Mouse (Mus musculus): Measurements from ENCODE around the gene Nodal.

The Nodal gene

DNA sequence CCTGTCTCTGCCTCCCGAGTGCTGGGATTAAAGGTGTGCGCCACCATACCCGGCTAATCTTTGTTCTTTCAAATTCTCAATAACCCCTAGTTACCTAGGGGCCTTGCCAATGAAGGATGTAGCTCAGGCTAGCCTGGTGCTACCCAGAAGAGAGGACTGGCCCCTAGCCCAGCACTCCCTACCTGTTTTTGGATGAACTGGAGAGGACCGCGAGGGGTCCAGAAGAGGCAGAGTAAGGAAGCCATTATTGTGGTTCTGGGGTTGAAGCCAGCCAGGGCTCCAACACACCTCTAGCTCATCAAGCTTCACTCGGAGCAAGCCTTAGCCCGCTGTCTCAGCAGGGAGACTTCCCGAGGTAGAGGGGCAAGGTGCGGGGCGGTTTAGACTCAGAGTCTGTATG is at the start of gene Nodal:
Gene Nodal (plus strand): TSS at position 301 of the 400 bp plus-strand sequence.
- DNase-seq (ENCODE audit: low read depth, low spot score) = no peak

- no peak for DNase-seq (ENCODE audit: low read depth, low spot score)
Observed at GRCm38 (mm10) chr10:61369755-61370154, 48.0 kb upstream of the Nodal start.

GRCm38 (mm10) chr10:61370273-61370979 is 47.3 kb upstream of the Nodal start:
- no peak for DNase-seq (ENCODE audit: low read depth, low spot score)

- no peak for DNase-seq (ENCODE audit: low read depth, low spot score)
Observed at GRCm38 (mm10) chr10:61371884-61372584, 45.7 kb upstream of the Nodal start.

DNA sequence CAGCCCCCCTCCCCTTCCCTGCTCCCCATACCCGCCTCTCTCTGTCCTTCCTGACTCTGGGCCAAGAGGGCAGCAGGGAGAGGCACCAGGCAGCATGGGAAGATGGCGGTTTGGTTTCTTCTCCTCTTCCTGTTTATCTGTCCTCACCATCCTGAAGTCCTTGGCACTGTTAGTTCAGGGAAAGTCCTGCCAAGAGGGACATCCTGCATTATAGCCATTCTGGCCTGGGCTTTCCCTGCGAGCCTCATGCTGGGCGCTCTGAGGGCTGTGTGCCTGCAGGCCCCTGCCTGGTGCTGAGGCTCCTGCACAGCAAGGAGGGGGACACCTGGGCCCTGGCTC is 45.2 kb upstream of the Nodal start:
- peak; percentile 81 for DNase-seq (ENCODE audit: low read depth, low spot score)

DNA sequence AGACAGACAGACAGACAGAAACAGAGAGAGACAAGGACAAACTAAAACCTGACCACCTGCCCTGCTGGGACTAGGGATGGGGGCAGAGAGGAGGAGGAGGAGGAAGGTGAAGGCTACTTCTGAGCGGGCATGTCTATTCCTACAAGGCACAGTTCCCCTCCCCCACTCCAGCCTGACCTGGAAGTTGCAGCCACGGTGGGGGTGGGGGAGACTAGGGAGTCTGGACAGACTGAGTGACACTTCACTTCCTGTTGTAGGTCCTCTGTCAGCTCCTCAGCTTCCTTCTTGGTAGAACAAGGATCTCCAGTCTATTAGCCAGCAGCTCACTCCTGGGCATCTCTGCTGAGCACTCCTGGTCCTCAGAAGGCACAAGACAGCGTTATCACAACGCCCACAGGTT is 43.7 kb upstream of the Nodal start:
- DNase-seq (ENCODE audit: low read depth, low spot score) = peak; percentile 48

- peak; percentile 18 for DNase-seq (ENCODE audit: low read depth, low spot score)
Observed at GRCm38 (mm10) chr10:61374771-61375481, 42.8 kb upstream of the Nodal start.

GRCm38 (mm10) chr10:61378050-61378449 is 39.7 kb upstream of the Nodal start:
- no peak for DNase-seq (ENCODE audit: low read depth, low spot score)

DNA sequence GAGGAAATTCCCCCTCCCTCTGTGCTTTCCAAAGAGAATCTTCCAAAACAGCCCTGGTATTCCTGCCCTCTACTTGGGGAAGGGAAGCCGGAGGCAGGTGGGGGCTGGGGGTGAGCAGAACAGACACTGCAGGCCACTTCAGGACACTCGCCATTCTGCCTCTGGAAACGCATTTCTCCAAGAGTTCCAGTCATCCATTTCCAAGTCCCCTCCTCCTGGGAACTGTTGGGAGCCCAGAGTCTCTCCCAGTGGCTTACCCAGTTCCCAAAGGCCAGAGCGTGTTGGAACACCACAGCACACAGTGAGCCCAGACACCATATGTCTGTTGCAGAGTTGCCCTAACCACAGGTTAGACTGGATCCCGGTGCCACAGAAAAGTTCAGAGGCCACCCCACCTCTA is 39.1 kb upstream of the Nodal start:
- DNase-seq (ENCODE audit: low read depth, low spot score) = no peak

DNA sequence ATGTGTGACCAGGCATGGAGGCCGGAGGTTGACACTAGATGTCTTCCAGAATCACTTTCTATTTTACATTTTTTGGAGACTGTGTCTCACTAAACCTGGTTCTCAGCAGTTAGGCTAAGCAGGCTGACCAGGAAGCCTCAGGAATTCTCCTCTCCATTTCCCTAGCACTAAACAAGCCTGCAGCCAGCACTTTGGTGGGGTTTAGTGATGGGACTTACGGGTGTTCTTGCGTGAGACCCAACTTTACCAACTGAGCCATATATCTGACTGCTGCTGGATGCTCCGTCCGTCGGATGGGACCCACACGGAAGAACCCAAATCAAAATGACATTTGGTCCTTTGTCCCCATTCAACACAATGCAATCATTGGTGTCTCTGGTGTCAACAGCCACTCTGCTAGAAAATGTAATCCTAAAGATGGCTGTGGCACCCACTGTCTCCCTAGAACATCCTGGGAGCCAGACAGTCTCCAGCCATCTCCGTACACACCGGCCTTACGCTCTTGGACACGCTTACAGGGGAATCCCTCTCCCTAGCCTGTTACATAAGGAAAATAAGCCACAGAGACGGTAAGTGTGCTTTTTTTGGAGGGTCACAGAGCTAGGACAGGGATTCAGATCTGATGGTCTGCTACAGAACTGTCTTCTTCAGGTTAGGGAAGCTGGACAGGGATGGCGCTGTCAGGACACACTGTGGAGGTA is 38.3 kb upstream of the Nodal start:
- DNase-seq (ENCODE audit: low read depth, low spot score) = no peak

- DNase-seq (ENCODE audit: low read depth, low spot score) = no peak
Observed at GRCm38 (mm10) chr10:61380186-61380585, 37.6 kb upstream of the Nodal start.

- peak; percentile 24 for DNase-seq (ENCODE audit: low read depth, low spot score)
Observed at GRCm38 (mm10) chr10:61381823-61382222, 35.9 kb upstream of the Nodal start.

DNA sequence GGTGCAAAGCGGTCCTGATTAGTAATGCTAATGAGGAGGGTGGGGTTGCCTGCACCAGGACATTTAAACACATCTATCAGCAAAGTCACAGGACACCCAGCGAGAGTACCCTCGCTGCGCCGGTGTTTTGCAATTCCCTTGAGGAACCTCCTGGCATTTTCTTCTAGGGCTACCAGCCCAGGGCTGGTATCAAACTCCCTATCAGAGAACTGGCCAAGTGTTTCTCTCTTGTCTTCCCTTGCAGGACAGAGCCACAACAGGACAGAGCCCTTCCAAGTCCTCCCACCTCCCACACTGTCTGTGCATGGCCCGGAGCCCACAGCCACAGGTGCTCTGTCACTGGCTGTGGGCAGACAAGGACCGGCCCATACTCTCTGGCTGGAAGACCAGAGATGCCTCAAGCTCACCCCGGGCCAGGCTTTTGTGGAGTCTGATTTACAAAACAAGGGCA is 35.5 kb upstream of the Nodal start:
- no peak for DNase-seq (ENCODE audit: low read depth, low spot score)

GRCm38 (mm10) chr10:61383021-61383714 is 34.6 kb upstream of the Nodal start, which contains the start of gene Pald1:
TSS of gene Pald1 (minus strand) at chr10:61383530.
- DNase-seq (ENCODE audit: low read depth, low spot score) = peak; percentile 81

GRCm38 (mm10) chr10:61383715-61384047 is 34.1 kb upstream of the Nodal start:
- DNase-seq (ENCODE audit: low read depth, low spot score) = no peak

DNA sequence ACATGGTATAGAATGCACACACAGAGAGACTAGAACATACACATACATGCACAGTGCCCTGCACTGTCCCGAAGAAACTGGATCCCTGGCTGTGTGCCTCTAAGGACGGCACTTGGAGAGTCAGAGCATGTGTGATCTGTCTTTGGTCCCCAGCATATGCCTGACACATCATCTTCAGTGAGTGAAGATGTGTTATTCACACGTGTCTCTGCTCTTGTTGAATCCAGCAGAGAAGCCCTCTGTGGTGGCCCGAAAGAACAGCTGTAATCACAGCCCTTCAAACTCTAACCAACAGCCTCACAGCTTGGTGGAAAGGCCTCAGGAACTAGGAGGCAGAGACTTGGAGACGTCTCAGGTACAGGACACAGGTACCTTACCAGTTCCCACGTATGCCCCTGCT is 32.6 kb upstream of the Nodal start:
- no peak for DNase-seq (ENCODE audit: low read depth, low spot score)

- no peak for DNase-seq (ENCODE audit: low read depth, low spot score)
Observed at GRCm38 (mm10) chr10:61386284-61386683, 31.5 kb upstream of the Nodal start.

- DNase-seq (ENCODE audit: low read depth, low spot score) = no peak
Observed at GRCm38 (mm10) chr10:61389020-61389419, 28.8 kb upstream of the Nodal start.

GRCm38 (mm10) chr10:61390148-61390547 is 27.6 kb upstream of the Nodal start:
- no peak for DNase-seq (ENCODE audit: low read depth, low spot score)

DNA sequence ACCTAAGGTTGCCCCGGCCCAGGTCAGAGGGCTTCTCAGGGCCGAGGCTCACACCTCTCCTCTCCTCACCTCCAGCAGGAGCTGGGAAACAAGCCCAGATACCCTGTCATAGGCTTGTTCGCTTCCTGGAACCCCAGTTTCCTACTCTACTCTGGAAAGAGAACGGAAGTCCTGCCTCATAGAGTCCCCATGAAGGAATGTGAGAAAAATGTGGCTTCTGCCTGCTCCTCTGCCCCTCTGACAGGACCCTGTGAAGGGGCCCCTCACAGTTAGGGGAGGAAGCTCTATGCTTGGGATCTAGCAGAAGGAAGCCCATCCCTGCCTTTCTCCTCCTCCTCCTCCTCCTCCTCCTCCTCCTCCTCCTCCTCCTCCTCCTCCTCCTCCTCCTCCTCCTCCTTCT is 25.2 kb upstream of the Nodal start:
- DNase-seq (ENCODE audit: low read depth, low spot score) = no peak

GRCm38 (mm10) chr10:61394476-61395136 is 23.2 kb upstream of the Nodal start:
- DNase-seq (ENCODE audit: low read depth, low spot score) = peak; percentile 31
